Mouse (Mus musculus): ENCODE data around the gene Dlk2. TPM values are rescaled to one million over a fixed set of nuclear protein-coding genes. Genes with fewer than 3 reads are reported as not detected.

The Dlk2 gene
- polyA plus RNA-seq, 2 experiments: 0.02 TPM; not detected in 1

DNA sequence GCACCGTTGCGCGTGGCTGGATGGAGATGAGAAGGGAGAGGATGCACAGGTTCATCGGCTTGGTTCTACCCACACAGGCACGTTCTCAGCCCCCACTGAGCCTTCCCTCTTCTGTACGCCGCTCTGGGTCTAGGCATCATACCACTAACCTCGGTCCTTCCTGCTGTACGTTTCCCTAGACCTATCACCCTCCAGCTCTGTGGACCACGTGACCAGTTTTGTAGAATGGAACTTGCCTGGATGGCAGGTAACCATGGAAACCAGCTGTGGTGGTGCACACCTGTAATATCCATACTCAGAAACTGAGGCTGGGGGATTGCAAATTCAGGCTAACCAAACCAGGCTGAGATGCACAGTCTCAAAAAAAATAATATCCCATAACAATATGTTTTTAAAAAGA is 13.3 kb downstream of the Dlk2 start:
- no peak for ATAC-seq (ENCODE audit: insufficient read depth)
- H3K9ac ChIP-seq (replicated peaks): no peak overlapping the region
- H3K9me3 ChIP-seq (ENCODE audit: control insufficient read depth, low read length): no peaks in the 10 kb centered on the region
- no peak overlapping the region for H3K27ac ChIP-seq
- H3K4me1 ChIP-seq (replicated peaks; ENCODE audit: control insufficient read depth in 2 of 2, insufficient read depth in 2 of 2, low read length in 1 of 2): no peaks in the 10 kb centered on the region
- no peak for DNase-seq (ENCODE audit: low read depth in 3 of 3, low spot score in 3 of 3)
- TF ChIP-seq CTCF (IDR thresholded peaks at IDR 0.05; ENCODE audit: low read depth) (no peak), EP300 (IDR thresholded peaks at IDR 0.05; ENCODE audit: low read depth) (no peak)
- H3K4me2 ChIP-seq (ENCODE audit: low read depth): no peak overlapping the region
- 67% methylated on average over 10 of the region's 10 CpGs for WGBS (ENCODE audit: insufficient replicate concordance)
- H3K36me3 ChIP-seq (replicated peaks; ENCODE audit: control insufficient read depth, insufficient read depth, low read depth): no peaks in the 10 kb centered on the region
- no peaks in the 10 kb centered on the region for H3K27me3 ChIP-seq (ENCODE audit: control insufficient read depth, insufficient read depth, low read length)
- H3K4me3 ChIP-seq (ENCODE audit: insufficient read depth in 1 of 2, low read depth in 2 of 2, low read length in 2 of 2): no peak overlapping the region

- H3K27ac ChIP-seq: no peak overlapping the region
- H3K27me3 ChIP-seq (ENCODE audit: control insufficient read depth, insufficient read depth, low read length): no peaks in the 10 kb centered on the region
- DNase-seq (ENCODE audit: low read depth in 3 of 3, low spot score in 3 of 3): no peak
- H3K9ac ChIP-seq (replicated peaks): no peak overlapping the region
- H3K4me3 ChIP-seq (ENCODE audit: insufficient read depth in 1 of 2, low read depth in 2 of 2, low read length in 2 of 2): no peak overlapping the region
- TF ChIP-seq EP300 (IDR thresholded peaks at IDR 0.05; ENCODE audit: low read depth) (no peak), CTCF (IDR thresholded peaks at IDR 0.05; ENCODE audit: low read depth) (no peak)
- no peaks in the 10 kb centered on the region for H3K36me3 ChIP-seq (replicated peaks; ENCODE audit: control insufficient read depth, insufficient read depth, low read depth)
- H3K4me2 ChIP-seq (ENCODE audit: low read depth): no peak overlapping the region
- H3K4me1 ChIP-seq (replicated peaks; ENCODE audit: control insufficient read depth in 2 of 2, insufficient read depth in 2 of 2, low read length in 1 of 2): no peaks in the 10 kb centered on the region
- no peak for ATAC-seq (ENCODE audit: insufficient read depth)
- 71% methylated on average over 9 of the region's 9 CpGs for WGBS (ENCODE audit: insufficient replicate concordance)
- no peaks in the 10 kb centered on the region for H3K9me3 ChIP-seq (ENCODE audit: control insufficient read depth, low read length)
These were observed 16.0 kb downstream of the Dlk2 start for GRCm38 (mm10) chr17:46313135-46313715.

DNA sequence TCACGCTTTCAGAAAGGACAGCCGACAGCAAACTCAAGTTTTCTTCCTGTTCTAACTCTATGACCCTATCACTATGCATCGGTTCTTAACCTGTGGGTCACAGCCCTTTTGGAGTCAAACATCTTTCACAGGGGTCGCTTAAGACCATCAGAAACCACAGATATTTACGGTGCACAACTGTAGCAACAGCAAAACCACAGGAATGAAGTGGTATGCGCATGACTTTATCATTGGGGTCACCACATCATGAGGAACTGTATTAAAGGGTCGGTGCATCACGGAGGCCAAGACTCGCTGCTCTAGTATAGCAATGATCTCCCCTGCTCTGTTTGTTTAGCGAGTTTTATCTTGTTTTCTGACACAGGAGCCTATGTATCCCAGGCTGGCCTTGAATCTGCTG is 18.6 kb downstream of the Dlk2 start:
- H3K27me3 ChIP-seq (ENCODE audit: control insufficient read depth, insufficient read depth, low read length): no peaks in the 10 kb centered on the region
- H3K9me3 ChIP-seq (ENCODE audit: control insufficient read depth, low read length): no peaks in the 10 kb centered on the region
- ATAC-seq (ENCODE audit: insufficient read depth): no peak
- TF ChIP-seq EP300 (IDR thresholded peaks at IDR 0.05; ENCODE audit: low read depth) (no peak), CTCF (IDR thresholded peaks at IDR 0.05; ENCODE audit: low read depth) (no peak)
- H3K4me3 ChIP-seq (ENCODE audit: insufficient read depth in 1 of 2, low read depth in 2 of 2, low read length in 2 of 2): no peak overlapping the region
- 60% methylated on average over 10 of the region's 10 CpGs for WGBS (ENCODE audit: insufficient replicate concordance)
- DNase-seq (ENCODE audit: low read depth in 3 of 3, low spot score in 3 of 3): no peak
- H3K36me3 ChIP-seq (replicated peaks; ENCODE audit: control insufficient read depth, insufficient read depth, low read depth): no peaks in the 10 kb centered on the region
- H3K27ac ChIP-seq: no peak overlapping the region
- no peak overlapping the region for H3K4me2 ChIP-seq (ENCODE audit: low read depth)
- no peaks in the 10 kb centered on the region for H3K4me1 ChIP-seq (replicated peaks; ENCODE audit: control insufficient read depth in 2 of 2, insufficient read depth in 2 of 2, low read length in 1 of 2)
- H3K9ac ChIP-seq (replicated peaks): no peak overlapping the region

DNA sequence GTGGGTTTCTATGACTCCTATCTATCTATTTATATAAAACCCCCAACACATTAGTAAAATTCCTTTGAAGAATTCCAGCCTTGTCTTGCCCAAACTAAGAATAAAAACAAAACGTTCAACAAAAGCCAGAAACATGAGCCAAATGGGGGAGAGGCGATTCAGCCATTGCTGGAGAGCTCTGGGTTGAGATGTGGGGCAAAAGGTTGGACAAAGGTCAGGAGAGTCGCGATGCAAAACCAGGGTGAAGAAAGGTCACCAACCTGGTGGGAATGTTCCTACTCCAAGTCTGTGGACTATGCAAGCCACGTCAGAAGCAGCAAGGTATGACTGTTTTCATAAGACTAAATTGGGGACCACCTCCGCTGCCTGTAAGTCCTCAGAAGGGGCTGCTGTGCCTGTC is 23.3 kb downstream of the Dlk2 start:
- no peak overlapping the region for H3K4me2 ChIP-seq (ENCODE audit: low read depth)
- H3K27me3 ChIP-seq (ENCODE audit: control insufficient read depth, insufficient read depth, low read length): no peaks in the 10 kb centered on the region
- H3K9ac ChIP-seq (replicated peaks): no peak overlapping the region
- 60% methylated on average over 6 of the region's 6 CpGs for WGBS (ENCODE audit: insufficient replicate concordance)
- no peak overlapping the region for H3K27ac ChIP-seq
- H3K4me1 ChIP-seq (replicated peaks; ENCODE audit: control insufficient read depth in 2 of 2, insufficient read depth in 2 of 2, low read length in 1 of 2): no peaks in the 10 kb centered on the region
- H3K36me3 ChIP-seq (replicated peaks; ENCODE audit: control insufficient read depth, insufficient read depth, low read depth): no peaks in the 10 kb centered on the region
- ATAC-seq (ENCODE audit: insufficient read depth) (no peak), DNase-seq (ENCODE audit: low read depth in 3 of 3, low spot score in 3 of 3) (no peak)
- no peaks in the 10 kb centered on the region for H3K9me3 ChIP-seq (ENCODE audit: control insufficient read depth, low read length)
- TF ChIP-seq CTCF (IDR thresholded peaks at IDR 0.05; ENCODE audit: low read depth) (no peak), EP300 (IDR thresholded peaks at IDR 0.05; ENCODE audit: low read depth) (no peak)
- no peak overlapping the region for H3K4me3 ChIP-seq (ENCODE audit: insufficient read depth in 1 of 2, low read depth in 2 of 2, low read length in 2 of 2)

DNA sequence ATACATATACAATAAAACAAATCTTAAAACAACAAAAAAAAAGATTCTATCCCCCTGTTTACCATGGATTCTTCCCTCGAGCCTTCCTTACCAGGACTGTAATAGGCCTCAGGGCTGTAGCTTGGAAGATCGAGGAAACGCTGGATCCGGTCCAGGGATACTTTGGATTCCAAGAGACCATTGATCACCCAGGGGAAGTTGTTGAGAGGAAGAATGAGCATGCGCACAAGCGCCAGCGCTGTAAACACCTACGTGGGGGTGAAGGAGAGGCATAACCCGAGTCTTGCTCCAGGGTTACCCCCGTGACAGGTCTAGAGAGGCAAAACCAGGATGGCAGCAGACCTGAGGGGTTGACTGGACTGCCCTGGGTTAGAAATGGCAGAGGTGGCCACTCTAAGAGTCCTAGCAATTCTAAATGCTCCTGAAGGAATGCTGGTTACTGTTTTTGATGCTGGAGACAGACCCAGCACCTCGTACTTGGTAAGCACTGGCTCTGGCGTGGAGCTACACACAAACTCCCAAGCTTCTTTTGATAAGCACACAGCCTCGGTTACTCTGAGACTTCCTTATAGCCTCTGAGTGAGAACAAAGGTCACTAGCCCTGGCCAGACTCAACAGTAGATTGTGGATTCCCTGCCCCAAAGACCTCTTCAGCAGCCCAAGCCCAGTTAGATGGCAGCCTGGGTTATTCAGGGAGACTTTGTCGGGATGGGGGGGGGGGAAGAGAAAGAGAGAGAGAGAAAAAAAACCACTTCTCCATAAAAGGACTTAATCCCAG is 25.0 kb downstream of the Dlk2 start:
- Histone ChIP-seq H3K4me1 (replicated peaks; ENCODE audit: control insufficient read depth in 2 of 2, insufficient read depth in 2 of 2, low read length in 1 of 2) (peaks cover 0 to 3% of the 10 kb centered on the region in 2 experiments; a peak in 2 of 4 replicates), H3K4me3 (ENCODE audit: insufficient read depth in 1 of 2, low read depth in 2 of 2, low read length in 2 of 2) (no peak overlapping the region), H3K27me3 (ENCODE audit: control insufficient read depth, insufficient read depth, low read length) (no peaks in the 10 kb centered on the region), H3K9me3 (ENCODE audit: control insufficient read depth, low read length) (no peaks in the 10 kb centered on the region), H3K4me2 (ENCODE audit: low read depth) (no peak overlapping the region), H3K36me3 (replicated peaks; ENCODE audit: control insufficient read depth, insufficient read depth, low read depth) (no peaks in the 10 kb centered on the region), H3K9ac (replicated peaks) (no peak overlapping the region), H3K27ac (no peak overlapping the region)
- no peak for TF ChIP-seq CTCF (IDR thresholded peaks at IDR 0.05; ENCODE audit: low read depth)
- TF ChIP-seq EP300 (IDR thresholded peaks at IDR 0.05; ENCODE audit: low read depth): no peak
- DNase-seq (ENCODE audit: low read depth in 3 of 3, low spot score in 3 of 3) (no peak), ATAC-seq (ENCODE audit: insufficient read depth) (no peak)
- 74% methylated on average over 14 of the region's 14 CpGs for WGBS (ENCODE audit: insufficient replicate concordance)
